Mouse (Mus musculus) B cell, adult 62 days (primary cell): ENCODE measurements around the gene Lsm6. TPM values are rescaled to one million over a fixed set of nuclear protein-coding genes. Genes with fewer than 3 reads are reported as not detected.

Source experiments
- total RNA-seq: library from RNA; stranded (reverse); gene quantifications from 4 replicates; pipeline ENCODE4 v1.2.4, GENCODE M21; 2023

Lsm6 gene
- total RNA-seq = 53.7 to 65.2 TPM (median 61.8 TPM) in 4 replicates

GRCm38 (mm10) chr8:78820673-78821310, at the start of gene Lsm6:
Gene Lsm6, minus strand, starts transcription at chr8:78821140.

Other genes starting within 250 kb of the Lsm6 start
- gene Zfp827, start 207.3 kb upstream of the Lsm6 start, total RNA-seq = 16.8 to 18.5 TPM (median 18.0 TPM) in 4 replicates